Mouse (Mus musculus): ENCODE measurements around the gene Dlgap5. TPM values are rescaled to one million over a fixed set of nuclear protein-coding genes. Genes with fewer than 3 reads are reported as not detected.

Dlgap5 gene
- total and polyA plus RNA-seq, 3 experiments, result 48.9 to 62.9 (median 53.5) TPM

GRCm38 (mm10) chr14:47356622-47357021 is 61.6 kb downstream of the Dlgap5 start:
- TF ChIP-seq RCOR1 (conservative IDR thresholded peaks at IDR 0.05; ENCODE audit: low read depth, low read length) (no peak), TBP (conservative IDR thresholded peaks at IDR 0.05; ENCODE audit: low read depth, low read length) (no peak), CTCF (conservative IDR thresholded peaks at IDR 0.05 in 1 of 2, IDR thresholded peaks at IDR 0.05 in 1 of 2; ENCODE audit: low read depth in 2 of 2, low read length in 2 of 2) (no peak), MAZ (IDR thresholded peaks at IDR 0.05; ENCODE audit: low read depth, low read length) (no peak), GABPA (IDR thresholded peaks at IDR 0.05; ENCODE audit: insufficient replicate concordance, low read depth, low read length) (no peak), JUND (conservative IDR thresholded peaks at IDR 0.05; ENCODE audit: low read depth, low read length) (no peak), MYC (IDR thresholded peaks at IDR 0.05; ENCODE audit: low read depth, low read length) (no peak), JUN (IDR thresholded peaks at IDR 0.05; ENCODE audit: insufficient read depth, low read depth, low read length) (no peak), ZKSCAN1 (IDR thresholded peaks at IDR 0.05; ENCODE audit: borderline replicate concordance, low read depth, low read length) (no peak), CHD1 (IDR thresholded peaks at IDR 0.05; ENCODE audit: low read depth, low read length) (no peak), SMC3 (IDR thresholded peaks at IDR 0.05; ENCODE audit: low read depth, low read length) (no peak), CHD2 (IDR thresholded peaks at IDR 0.05; ENCODE audit: low read length) (no peak), MXI1 (IDR thresholded peaks at IDR 0.05; ENCODE audit: low read depth, low read length) (no peak), ZMIZ1 (IDR thresholded peaks at IDR 0.05; ENCODE audit: low read depth, low read length) (no peak)
- Histone ChIP-seq H3K4me1 (ENCODE audit: control insufficient read depth in 1 of 2, insufficient read depth in 2 of 2) (peaks cover 11 to 33% of the 10 kb centered on the region in 2 experiments), H3K4me2 (ENCODE audit: insufficient read depth, low read depth, poor library complexity, severe bottlenecking) (no peak overlapping the region), H3K36me3 (replicated peaks in 1 of 2; ENCODE audit: control insufficient read depth in 1 of 2, insufficient read depth in 1 of 2, low read length in 1 of 2) (no peaks in the 10 kb centered on the region), H3K79me2 (replicated peaks; ENCODE audit: control insufficient read depth, extremely low read depth, insufficient read depth, poor library complexity, severe bottlenecking) (no peaks in the 10 kb centered on the region), H3K9ac (ENCODE audit: insufficient read depth, low read depth) (no peak overlapping the region), H3K27me3 (replicated peaks) (no peaks in the 10 kb centered on the region), H3K27ac (ENCODE audit: insufficient read depth, low read depth) (no peak overlapping the region), H3K9me3 (replicated peaks; ENCODE audit: low read length) (no peaks in the 10 kb centered on the region), H3K4me3 (replicated peaks in 1 of 3; ENCODE audit: low read depth in 2 of 3, low read length in 2 of 3, poor library complexity in 1 of 3) (no peak overlapping the region)
- in situ Hi-C loops (cut with MboI; ENCODE audit: low pct_ligation_motif_present, low pct_unique_long_range_greater_than_20kb, low sequenced_read_pairs), result no loop called here
- DNase-seq (ENCODE audit: extremely low read depth), result no peak
- dilution Hi-C loops (cut with MboI; ENCODE audit: extremely low pct_ligation_motif_present, extremely low pct_unique_long_range_greater_than_20kb, low sequenced_read_pairs), result no loop called here

- H3K4me1 ChIP-seq (ENCODE audit: control insufficient read depth in 1 of 2, insufficient read depth in 2 of 2), result peaks cover 0 to 28% of the 10 kb centered on the region in 2 experiments; a peak in 2 of 4 replicates
- no peaks in the 10 kb centered on the region for H3K9me3 ChIP-seq (replicated peaks; ENCODE audit: low read length)
- H3K36me3 ChIP-seq (replicated peaks in 1 of 2; ENCODE audit: control insufficient read depth in 1 of 2, insufficient read depth in 1 of 2, low read length in 1 of 2), result no peaks in the 10 kb centered on the region
- in situ Hi-C loops (cut with MboI; ENCODE audit: low pct_ligation_motif_present, low pct_unique_long_range_greater_than_20kb, low sequenced_read_pairs), result no loop called here
- no peak overlapping the region for H3K4me2 ChIP-seq (ENCODE audit: insufficient read depth, low read depth, poor library complexity, severe bottlenecking)
- no peaks in the 10 kb centered on the region for H3K27me3 ChIP-seq (replicated peaks)
- TF ChIP-seq CHD2 (IDR thresholded peaks at IDR 0.05; ENCODE audit: low read length), result no peak
- no peak for TF ChIP-seq MAZ (IDR thresholded peaks at IDR 0.05; ENCODE audit: low read depth, low read length)
- no peak for TF ChIP-seq MXI1 (IDR thresholded peaks at IDR 0.05; ENCODE audit: low read depth, low read length)
- TF ChIP-seq CHD1 (IDR thresholded peaks at IDR 0.05; ENCODE audit: low read depth, low read length), result no peak
- TF ChIP-seq NRF1 (IDR thresholded peaks at IDR 0.05; ENCODE audit: low read depth, low read length), result no peak
- no peak for TF ChIP-seq UBTF (IDR thresholded peaks at IDR 0.05; ENCODE audit: low read depth, low read length)
- TF ChIP-seq TCF12 (IDR thresholded peaks at IDR 0.05; ENCODE audit: low read depth, low read length), result no peak
- no peak for TF ChIP-seq MAFK (IDR thresholded peaks at IDR 0.05; ENCODE audit: insufficient replicate concordance, low read length)
- TF ChIP-seq RAD21 (IDR thresholded peaks at IDR 0.05; ENCODE audit: low read depth, low read length), result no peak
- TF ChIP-seq MAX (IDR thresholded peaks at IDR 0.05; ENCODE audit: low read length), result no peak
- no peak for TF ChIP-seq ZKSCAN1 (IDR thresholded peaks at IDR 0.05; ENCODE audit: borderline replicate concordance, low read depth, low read length)
- H3K79me2 ChIP-seq (replicated peaks; ENCODE audit: control insufficient read depth, extremely low read depth, insufficient read depth, poor library complexity, severe bottlenecking), result no peaks in the 10 kb centered on the region
- DNase-seq (ENCODE audit: extremely low read depth), result no peak
- H3K27ac ChIP-seq (ENCODE audit: insufficient read depth, low read depth), result no peak overlapping the region
- no peak overlapping the region for H3K9ac ChIP-seq (ENCODE audit: insufficient read depth, low read depth)
- dilution Hi-C loops (cut with MboI; ENCODE audit: extremely low pct_ligation_motif_present, extremely low pct_unique_long_range_greater_than_20kb, low sequenced_read_pairs), result no loop called here
- H3K4me3 ChIP-seq (replicated peaks in 1 of 3; ENCODE audit: low read depth in 2 of 3, low read length in 2 of 3, poor library complexity in 1 of 3), result no peak overlapping the region
These were observed 63.3 kb downstream of the Dlgap5 start for GRCm38 (mm10) chr14:47354948-47355347.

All from CH12.LX (cell line).